Mouse (Mus musculus): ENCODE results near the gene Tap1. TPM values are rescaled to one million over a fixed set of nuclear protein-coding genes. Genes with fewer than 3 reads are reported as not detected.
"Not testable (repeated sequence)": the region's sequence is repeated elsewhere in the genome, so short reads cannot be mapped to it uniquely, and the experiment has no call there.

Tap1 gene
- polyA plus RNA-seq, 1 experiment from 2014 or later = 2.2 TPM

- not testable (repeated sequence) for H3K9ac ChIP-seq; H3K27me3 ChIP-seq (ENCODE audit: control insufficient read depth, insufficient read depth, low read length); H3K4me2 ChIP-seq (replicated peaks); H3K36me3 ChIP-seq (replicated peaks; ENCODE audit: control insufficient read depth, insufficient read depth); H3K9me3 ChIP-seq (ENCODE audit: control insufficient read depth, low read length); DNase-seq (ENCODE audit: low spot score); H3K4me3 ChIP-seq (replicated peaks; ENCODE audit: low read length); H3K4me1 ChIP-seq (replicated peaks; ENCODE audit: control insufficient read depth, insufficient read depth, low read length); ATAC-seq (ENCODE audit: low FRiP score); H3K27ac ChIP-seq
- WGBS = 95% methylated on average over 2 of the region's 9 CpGs
These were observed 43.6 kb downstream of the Tap1 start for GRCm38 (mm10) chr17:34230971-34231370.

DNA sequence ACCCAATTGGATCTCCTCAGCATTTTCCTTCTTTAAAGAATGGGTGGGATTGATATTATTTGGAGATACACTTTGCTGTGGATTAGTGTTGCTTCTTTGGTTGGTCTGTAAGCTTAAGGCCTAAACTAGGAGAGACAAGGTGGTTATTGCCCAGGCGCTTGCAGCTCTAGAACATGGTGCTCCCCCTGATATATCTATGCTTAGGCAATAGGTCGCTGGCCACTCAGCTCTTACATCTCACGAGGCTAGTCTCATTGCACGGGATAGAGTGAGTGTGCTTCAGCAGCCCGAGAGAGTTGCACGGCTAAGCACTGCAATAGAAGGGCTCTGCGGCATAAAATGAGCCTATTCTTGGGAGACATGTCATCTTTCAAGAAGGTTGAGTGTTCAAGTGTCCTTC is 44.7 kb downstream of the Tap1 start:
- H3K4me3 ChIP-seq (replicated peaks; ENCODE audit: low read length); H3K4me2 ChIP-seq (replicated peaks); H3K4me1 ChIP-seq (replicated peaks; ENCODE audit: control insufficient read depth, insufficient read depth, low read length); ATAC-seq (ENCODE audit: low FRiP score); H3K36me3 ChIP-seq (replicated peaks; ENCODE audit: control insufficient read depth, insufficient read depth); H3K9ac ChIP-seq; H3K9me3 ChIP-seq (ENCODE audit: control insufficient read depth, low read length); H3K27me3 ChIP-seq (ENCODE audit: control insufficient read depth, insufficient read depth, low read length); DNase-seq (ENCODE audit: low spot score); H3K27ac ChIP-seq: not testable (repeated sequence)
- WGBS = 95% methylated on average over 4 of the region's 7 CpGs

DNA sequence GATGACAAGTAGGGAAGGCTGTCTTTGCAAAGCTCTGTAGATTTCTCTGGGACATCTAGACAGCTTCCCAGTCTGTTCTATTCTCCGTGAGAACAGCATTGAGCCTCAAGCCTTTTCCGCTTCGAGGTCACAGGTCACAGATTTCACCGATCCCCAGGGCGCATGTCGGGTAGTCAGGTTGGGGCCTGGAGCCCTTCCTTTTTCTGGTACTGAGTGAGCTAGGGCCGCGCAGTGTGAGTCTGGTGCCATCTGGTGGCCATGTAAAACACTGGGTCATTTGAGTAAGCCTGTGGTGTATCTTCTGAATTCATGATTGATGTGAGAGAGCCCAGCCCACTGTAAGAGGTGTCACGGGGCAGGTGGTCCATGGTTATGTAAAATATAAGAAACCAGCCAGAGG is 47.6 kb downstream of the Tap1 start:
- WGBS = 50% methylated on average over 9 of the region's 9 CpGs
- Histone ChIP-seq H3K27me3 (ENCODE audit: control insufficient read depth, insufficient read depth, low read length) (no peaks in the 10 kb centered on the region), H3K9me3 (ENCODE audit: control insufficient read depth, low read length) (no peaks in the 10 kb centered on the region), H3K4me2 (replicated peaks) (no peak overlapping the region), H3K4me3 (replicated peaks; ENCODE audit: low read length) (no peak overlapping the region), H3K27ac (no peak overlapping the region), H3K9ac (no peak overlapping the region), H3K36me3 (replicated peaks; ENCODE audit: control insufficient read depth, insufficient read depth) (no peaks in the 10 kb centered on the region), H3K4me1 (replicated peaks; ENCODE audit: control insufficient read depth, insufficient read depth, low read length) (no peaks in the 10 kb centered on the region)
- DNase-seq (ENCODE audit: low spot score) (peak; percentile 66), ATAC-seq (ENCODE audit: low FRiP score) (no peak)

- DNase-seq (ENCODE audit: low spot score) = no peak
These were observed 49.3 kb downstream of the Tap1 start for GRCm38 (mm10) chr17:34236691-34237090.

DNA sequence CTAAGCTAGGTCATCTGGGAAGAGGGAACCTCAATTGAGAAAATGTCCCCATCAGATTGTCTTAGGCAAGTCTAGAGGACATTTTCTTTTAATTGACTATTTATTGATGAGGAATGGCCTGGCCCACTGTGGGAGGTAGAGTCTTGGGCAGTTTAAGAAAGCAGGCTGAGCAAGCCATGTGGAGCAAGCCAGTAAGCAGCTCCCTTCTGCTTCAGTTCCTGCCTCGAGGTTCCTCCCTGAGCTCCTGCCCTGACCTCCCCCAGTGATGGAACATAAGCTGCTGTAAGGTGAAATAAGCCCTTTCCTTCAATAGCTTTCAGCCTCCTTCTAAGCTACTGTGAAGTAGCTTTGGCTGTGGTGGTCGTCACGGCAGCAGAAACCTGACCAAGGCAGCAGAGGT is 50.4 kb downstream of the Tap1 start:
- WGBS = 81% methylated on average over 3 of the region's 3 CpGs
- ATAC-seq (ENCODE audit: low FRiP score) (no peak), DNase-seq (ENCODE audit: low spot score) (no peak)
- H3K36me3 ChIP-seq (replicated peaks; ENCODE audit: control insufficient read depth, insufficient read depth) = no peaks in the 10 kb centered on the region
- 0 out of 2 replicates have a peak, but pooled peaks cover 2% of the 10 kb centered on the region for H3K9me3 ChIP-seq (ENCODE audit: control insufficient read depth, low read length)
- no peak overlapping the region for H3K27ac ChIP-seq
- no peak overlapping the region for H3K9ac ChIP-seq
- H3K27me3 ChIP-seq (ENCODE audit: control insufficient read depth, insufficient read depth, low read length) = no peaks in the 10 kb centered on the region
- no peak overlapping the region for H3K4me3 ChIP-seq (replicated peaks; ENCODE audit: low read length)
- H3K4me2 ChIP-seq (replicated peaks) = no peak overlapping the region
- no peaks in the 10 kb centered on the region for H3K4me1 ChIP-seq (replicated peaks; ENCODE audit: control insufficient read depth, insufficient read depth, low read length)

More at GRCm38 (mm10) chr17:34236691-34237090, 49.3 kb downstream of the Tap1 start:
- H3K27me3 ChIP-seq (ENCODE audit: control insufficient read depth, insufficient read depth, low read length) = no peaks in the 10 kb centered on the region
- H3K4me3 ChIP-seq (replicated peaks; ENCODE audit: low read length) = no peak overlapping the region
- no peaks in the 10 kb centered on the region for H3K36me3 ChIP-seq (replicated peaks; ENCODE audit: control insufficient read depth, insufficient read depth)
- WGBS = 86% methylated on average over 5 of the region's 5 CpGs
- no peak overlapping the region for H3K9ac ChIP-seq
- H3K9me3 ChIP-seq (ENCODE audit: control insufficient read depth, low read length) = 0 out of 2 replicates have a peak, but pooled peaks cover under 1% of the 10 kb centered on the region
- H3K27ac ChIP-seq = no peak overlapping the region
- H3K4me2 ChIP-seq (replicated peaks) = no peak overlapping the region
- no peak for ATAC-seq (ENCODE audit: low FRiP score)
- H3K4me1 ChIP-seq (replicated peaks; ENCODE audit: control insufficient read depth, insufficient read depth, low read length) = no peaks in the 10 kb centered on the region

DNA sequence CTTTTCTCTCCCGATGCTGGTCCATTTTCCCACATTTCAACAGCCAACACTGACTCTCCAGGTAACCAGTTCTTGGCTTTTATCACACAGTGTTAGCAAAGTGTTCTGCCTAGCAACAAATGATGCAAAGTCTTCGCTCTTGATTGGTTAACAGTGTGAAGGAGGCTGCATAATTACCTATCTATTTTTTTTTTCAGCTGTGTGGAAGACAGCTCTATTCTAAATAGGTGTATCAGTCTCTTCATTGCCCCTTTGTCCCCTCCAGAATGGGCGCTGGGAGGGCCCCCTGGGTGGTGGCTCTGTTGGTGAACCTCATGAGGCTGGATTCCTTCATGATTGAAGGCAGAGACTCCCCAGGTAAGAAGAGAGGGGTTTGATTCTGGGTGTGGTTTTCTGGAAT is 51.4 kb downstream of the Tap1 start, which contains the start of gene H2-Ob:
Gene H2-Ob (plus strand): TSS at position 198 of the 400 bp plus-strand sequence.
- H3K9me3 ChIP-seq (ENCODE audit: control insufficient read depth, low read length) = 0 out of 2 replicates have a peak, but pooled peaks cover 2% of the 10 kb centered on the region
- H3K4me1 ChIP-seq (replicated peaks; ENCODE audit: control insufficient read depth, insufficient read depth, low read length) = no peaks in the 10 kb centered on the region
- no peak within 1 kb of the TSS for H3K27ac ChIP-seq
- WGBS = 60% methylated on average over 3 of the region's 3 CpGs
- ATAC-seq (ENCODE audit: low FRiP score) (no peak), DNase-seq (ENCODE audit: low spot score) (peak; percentile 74)
- H3K4me3 ChIP-seq (replicated peaks; ENCODE audit: low read length) = no peak within 1 kb of the TSS
- H3K4me2 ChIP-seq (replicated peaks) = no peak within 1 kb of the TSS
- H3K27me3 ChIP-seq (ENCODE audit: control insufficient read depth, insufficient read depth, low read length) = no peaks in the 10 kb centered on the region
- no peak within 1 kb of the TSS for H3K9ac ChIP-seq
- no peaks in the 10 kb centered on the region for H3K36me3 ChIP-seq (replicated peaks; ENCODE audit: control insufficient read depth, insufficient read depth)

DNA sequence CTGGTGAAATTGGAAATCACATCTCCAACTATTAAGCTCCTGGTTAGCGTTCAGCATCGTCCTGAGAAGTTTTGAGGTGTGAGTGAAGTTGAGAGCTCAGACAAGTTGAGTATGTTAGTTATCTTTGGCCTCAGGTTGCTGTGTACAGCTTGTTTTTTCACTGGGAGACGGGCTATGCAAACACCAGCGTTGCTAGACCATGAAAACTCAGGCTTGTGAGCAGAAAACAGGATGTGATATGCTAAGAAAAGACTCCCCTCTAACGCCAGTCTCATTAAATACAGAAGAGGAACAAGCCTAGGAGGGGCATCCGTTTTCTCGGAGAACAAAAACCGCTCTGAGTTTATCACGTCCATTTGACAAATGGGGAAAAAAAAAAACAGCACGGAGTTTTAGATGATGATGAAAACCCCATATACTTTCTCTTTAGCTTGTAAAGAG is 52.3 kb downstream of the Tap1 start:
- no peak overlapping the region for H3K9ac ChIP-seq
- DNase-seq (ENCODE audit: low spot score) (no peak), ATAC-seq (ENCODE audit: low FRiP score) (no peak)
- no peaks in the 10 kb centered on the region for H3K4me1 ChIP-seq (replicated peaks; ENCODE audit: control insufficient read depth, insufficient read depth, low read length)
- 0 out of 2 replicates have a peak, but pooled peaks cover 2% of the 10 kb centered on the region for H3K9me3 ChIP-seq (ENCODE audit: control insufficient read depth, low read length)
- H3K4me2 ChIP-seq (replicated peaks) = no peak overlapping the region
- no peak overlapping the region for H3K27ac ChIP-seq
- H3K27me3 ChIP-seq (ENCODE audit: control insufficient read depth, insufficient read depth, low read length) = no peaks in the 10 kb centered on the region
- no peaks in the 10 kb centered on the region for H3K36me3 ChIP-seq (replicated peaks; ENCODE audit: control insufficient read depth, insufficient read depth)
- 72% methylated on average over 10 of the region's 10 CpGs for WGBS
- no peak overlapping the region for H3K4me3 ChIP-seq (replicated peaks; ENCODE audit: low read length)

DNA sequence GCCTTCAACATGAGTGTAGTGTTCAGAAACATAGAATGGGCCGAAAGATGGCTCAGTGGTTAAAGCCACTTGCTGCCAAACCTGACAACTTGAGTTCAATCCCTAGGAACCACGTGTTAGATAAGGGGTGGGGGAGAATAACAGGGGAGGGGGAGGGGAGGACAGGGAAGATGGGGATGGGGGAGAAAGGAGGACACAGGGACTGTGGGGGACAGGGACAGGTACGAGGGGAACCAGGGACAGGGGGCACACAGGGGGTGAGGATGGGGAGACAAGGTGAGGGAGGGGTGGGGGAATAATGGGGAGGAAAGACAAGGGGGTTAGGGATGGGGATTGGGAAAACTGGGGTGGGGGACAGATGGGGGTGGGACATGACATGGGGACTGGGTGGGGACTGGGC is 53.0 kb downstream of the Tap1 start:
- DNase-seq (ENCODE audit: low spot score) (no peak), ATAC-seq (ENCODE audit: low FRiP score) (no peak)
- WGBS = 71% methylated on average over 3 of the region's 3 CpGs
- Histone ChIP-seq H3K4me2 (replicated peaks) (no peak overlapping the region), H3K36me3 (replicated peaks; ENCODE audit: control insufficient read depth, insufficient read depth) (no peaks in the 10 kb centered on the region), H3K9ac (no peak overlapping the region), H3K27me3 (ENCODE audit: control insufficient read depth, insufficient read depth, low read length) (no peaks in the 10 kb centered on the region), H3K27ac (no peak overlapping the region), H3K9me3 (ENCODE audit: control insufficient read depth, low read length) (0 out of 2 replicates have a peak, but pooled peaks cover 2% of the 10 kb centered on the region), H3K4me1 (replicated peaks; ENCODE audit: control insufficient read depth, insufficient read depth, low read length) (no peaks in the 10 kb centered on the region), H3K4me3 (replicated peaks; ENCODE audit: low read length) (no peak overlapping the region)

GRCm38 (mm10) chr17:34240916-34241315 is 53.6 kb downstream of the Tap1 start:
- DNase-seq (ENCODE audit: low spot score) (no peak), ATAC-seq (ENCODE audit: low FRiP score) (no peak)
- Histone ChIP-seq H3K36me3 (replicated peaks; ENCODE audit: control insufficient read depth, insufficient read depth) (no peaks in the 10 kb centered on the region), H3K27ac (no peak overlapping the region), H3K4me3 (replicated peaks; ENCODE audit: low read length) (no peak overlapping the region), H3K27me3 (ENCODE audit: control insufficient read depth, insufficient read depth, low read length) (no peaks in the 10 kb centered on the region), H3K9ac (no peak overlapping the region), H3K4me2 (replicated peaks) (no peak overlapping the region), H3K9me3 (ENCODE audit: control insufficient read depth, low read length) (0 out of 2 replicates have a peak, but pooled peaks cover 2% of the 10 kb centered on the region), H3K4me1 (replicated peaks; ENCODE audit: control insufficient read depth, insufficient read depth, low read length) (no peaks in the 10 kb centered on the region)
- 86% methylated on average over 6 of the region's 6 CpGs for WGBS

- no peak overlapping the region for H3K4me2 ChIP-seq (replicated peaks)
- ATAC-seq (ENCODE audit: low FRiP score) = no peak
- WGBS = 80% methylated on average over 4 of the region's 4 CpGs
These were observed 57.3 kb downstream of the Tap1 start for GRCm38 (mm10) chr17:34244656-34245055.

More at GRCm38 (mm10) chr17:34244656-34245055, 57.3 kb downstream of the Tap1 start:
- Histone ChIP-seq H3K27me3 (ENCODE audit: control insufficient read depth, insufficient read depth, low read length) (no peaks in the 10 kb centered on the region), H3K4me3 (replicated peaks; ENCODE audit: low read length) (no peak overlapping the region), H3K27ac (no peak overlapping the region), H3K9me3 (ENCODE audit: control insufficient read depth, low read length) (0 out of 2 replicates have a peak, but pooled peaks cover 2% of the 10 kb centered on the region), H3K36me3 (replicated peaks; ENCODE audit: control insufficient read depth, insufficient read depth) (no peaks in the 10 kb centered on the region), H3K9ac (no peak overlapping the region), H3K4me1 (replicated peaks; ENCODE audit: control insufficient read depth, insufficient read depth, low read length) (no peaks in the 10 kb centered on the region)
- no peak for DNase-seq (ENCODE audit: low spot score)
